Mouse (Mus musculus) layer of hippocampus, adult 2 months (tissue): ENCODE measurements around the gene Bnipl. TPM values are rescaled to one million over a fixed set of nuclear protein-coding genes. Genes with fewer than 3 reads are reported as not detected.

Source experiments
- DNase-seq, 2 experiments: peaks; one replicate each; pipeline ENCODE4 v3.0.0; 2022; ENCODE audit warnings: low spot score in 2 of 2
- H3K27ac ChIP-seq: fragments of 200-600 bp; 2 replicates; pipeline ENCODE4 v1.8.1; 2022
- H3K4me3 ChIP-seq: fragments of 200-600 bp; 2 replicates; pipeline ENCODE4 v1.8.1; 2022; ENCODE audit warnings: mild to moderate bottlenecking
- CTCF ChIP-seq: fragments of 200-600 bp; conservative IDR thresholded peaks from 2 replicates; pipeline ENCODE4 v1.8.1; 2022; ENCODE audit warnings: antibody characterized with exemption, mild to moderate bottlenecking, moderate library complexity
- total RNA-seq, 2 experiments: library from RNA; stranded (reverse); gene quantifications; 2 replicates each; pipeline ENCODE4 v1.2.3; 2021

The Bnipl gene
- total RNA-seq, 2 experiments from 2014 or later: 0.37 to 0.69 TPM

DNA sequence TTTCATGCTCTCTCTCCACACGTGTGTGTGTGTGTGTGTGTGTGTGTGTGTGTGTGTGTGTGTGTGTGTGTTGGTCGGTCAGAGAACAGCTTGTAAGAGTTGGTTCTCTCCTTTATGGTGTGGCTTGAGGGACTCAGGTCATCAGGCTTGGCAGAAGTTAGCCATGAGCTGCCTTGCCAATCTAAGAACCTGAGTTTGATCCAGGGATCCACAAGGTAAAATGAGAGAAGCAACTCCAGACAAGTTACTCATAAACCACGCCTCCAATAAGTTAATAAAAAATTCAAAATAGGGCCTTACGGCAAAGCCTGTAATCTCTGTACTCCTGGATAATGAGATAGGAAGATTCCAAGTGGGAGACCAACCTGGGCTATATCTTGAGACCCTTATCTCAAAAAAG lies 42.7 kb downstream of the Bnipl start:
- Histone ChIP-seq H3K4me3 (no peak overlapping the region), H3K27ac (no peak overlapping the region)
- DNase-seq: no peak
- TF ChIP-seq CTCF: no peak

GRCm38 (mm10) chr3:95203880-95204279 lies 47.1 kb downstream of the Bnipl start:
- H3K27ac ChIP-seq: peak overlapping the region; percentile 15; the same call in 1 of the 2 replicates
- no peak overlapping the region for H3K4me3 ChIP-seq
- TF ChIP-seq CTCF: no peak
- peak; percentile 33 to 63 for DNase-seq

- peak in 1 of 2 experiments; percentile 35 for DNase-seq
- no peak overlapping the region for H3K4me3 ChIP-seq
- peak overlapping the region; percentile 20 for H3K27ac ChIP-seq
- TF ChIP-seq CTCF: no peak
These were observed 50.4 kb downstream of the Bnipl start for GRCm38 (mm10) chr3:95200562-95200961.

DNA sequence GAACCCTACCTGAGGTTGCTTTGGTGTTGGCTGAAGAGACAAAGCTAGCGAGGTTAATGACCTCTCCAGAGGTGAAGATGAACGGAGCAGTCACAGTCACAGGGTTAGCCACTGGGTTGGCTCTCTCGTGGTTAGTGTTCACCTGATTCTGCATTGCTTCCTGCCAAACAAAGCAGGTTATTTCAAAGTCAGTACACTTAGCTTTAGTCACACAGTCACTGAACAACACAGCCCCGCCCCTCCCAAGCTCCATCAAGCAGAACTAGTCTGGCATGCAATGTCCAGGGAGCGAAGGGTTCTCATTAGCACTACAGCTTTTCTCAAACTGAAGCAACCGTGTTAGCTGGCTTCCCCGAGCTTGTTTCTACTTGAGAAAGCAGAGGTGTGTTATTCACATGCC lies 50.9 kb downstream of the Bnipl start:
- Histone ChIP-seq H3K27ac (peak overlapping the region; percentile 20), H3K4me3 (no peak overlapping the region)
- DNase-seq: no peak
- TF ChIP-seq CTCF: no peak

- TF ChIP-seq CTCF: no peak
- DNase-seq: no peak
- Histone ChIP-seq H3K4me3 (no peak overlapping the region), H3K27ac (no peak overlapping the region)
These were observed 51.9 kb downstream of the Bnipl start for GRCm38 (mm10) chr3:95199101-95199500.

- no peak for DNase-seq
- no peak for TF ChIP-seq CTCF
- Histone ChIP-seq H3K27ac (no peak overlapping the region), H3K4me3 (no peak overlapping the region)
These were observed 55.2 kb downstream of the Bnipl start for GRCm38 (mm10) chr3:95195772-95196171.

GRCm38 (mm10) chr3:95194721-95195135 lies 56.3 kb downstream of the Bnipl start:
- H3K4me3 ChIP-seq: no peak overlapping the region
- no peak for TF ChIP-seq CTCF
- peak overlapping the region; percentile 36 for H3K27ac ChIP-seq
- DNase-seq: no peak

Other genes with a start within 250 kb of the Bnipl start
- 10 to 100 TPM; 26.2 to 26.6 TPM for gene Zfp687, start 235.7 kb downstream of the Bnipl start, total RNA-seq
- gene Psmd4, start 208.6 kb downstream of the Bnipl start, total RNA-seq: 100 to 1,000 TPM; 158 to 160 TPM
- gene Pip5k1a, start 144.3 kb downstream of the Bnipl start, total RNA-seq: 10 to 100 TPM; 64.1 to 71.0 TPM
- 10 to 100 TPM; 43.5 to 46.1 TPM for gene Vps72, start 140.2 kb downstream of the Bnipl start, total RNA-seq
- gene Tmod4, start 126.7 kb downstream of the Bnipl start, total RNA-seq: under 1 TPM in 1 of 2 experiments, not detected in 1; 0.71 TPM
- 10 to 100 TPM; 50.4 to 57.5 TPM for gene Scnm1, start 117.2 kb downstream of the Bnipl start, total RNA-seq
- gene Lysmd1, start 117.1 kb downstream of the Bnipl start, total RNA-seq: 10 to 100 TPM; 16.4 to 16.7 TPM
- gene Tnfaip8l2, start 108.8 kb downstream of the Bnipl start, total RNA-seq: 1 to 10 TPM; 2.5 to 2.7 TPM
- gene Sema6c, start 90.7 kb downstream of the Bnipl start, total RNA-seq: 10 to 100 TPM; 33.9 to 46.6 TPM
- gene Gabpb2, start 33.3 kb downstream of the Bnipl start, total RNA-seq: 10 to 100 TPM; 15.4 to 20.0 TPM
- 10 to 100 TPM; 67.5 to 77.5 TPM for gene Cdc42se1, start 22.5 kb downstream of the Bnipl start, total RNA-seq
- 100 to 1,000 TPM; 287 to 294 TPM for gene Mllt11, start 19.0 kb downstream of the Bnipl start, total RNA-seq
- under 1 TPM; 0.25 to 0.54 TPM for gene Gm128, start 9.6 kb downstream of the Bnipl start, total RNA-seq
- 10 to 100 TPM; 19.1 to 22.7 TPM for gene Mindy1, start 30.2 kb upstream of the Bnipl start, total RNA-seq
- gene Prune1, start 30.9 kb upstream of the Bnipl start, total RNA-seq: 10 to 100 TPM; 22.0 to 22.4 TPM
- 1 to 10 TPM; 1.5 TPM for gene Anxa9, start 56.0 kb upstream of the Bnipl start, total RNA-seq
- 10 to 100 TPM; 53.1 to 63.3 TPM for gene Cers2, start 63.6 kb upstream of the Bnipl start, total RNA-seq
- gene Setdb1, start 106.0 kb upstream of the Bnipl start, total RNA-seq: 10 to 100 TPM; 37.7 to 39.2 TPM
- not detected for gene 4930558C23Rik, start 151.6 kb upstream of the Bnipl start, total RNA-seq
- gene Arnt, start 183.2 kb upstream of the Bnipl start, total RNA-seq: 10 to 100 TPM; 36.0 to 45.1 TPM
- 1 to 10 TPM; 2.6 TPM for gene Ctsk, start 248.1 kb upstream of the Bnipl start, total RNA-seq